Mouse (Mus musculus): ENCODE data around the gene Hspa1l. TPM values are rescaled to one million over a fixed set of nuclear protein-coding genes. Genes with fewer than 3 reads are reported as not detected.

Hspa1l gene
- polyA plus RNA-seq, 1 experiment = 0.49 TPM

- Histone ChIP-seq H3K27ac (ENCODE audit: insufficient read depth, low read length) (no peak overlapping the region), H3K27me3 (ENCODE audit: control insufficient read depth, insufficient read depth, low read length) (no peaks in the 10 kb centered on the region), H3K4me3 (replicated peaks; ENCODE audit: insufficient read depth, low read depth, low read length) (no peak overlapping the region), H3K4me1 (ENCODE audit: control insufficient read depth, insufficient read depth, low read length) (no peaks in the 10 kb centered on the region; the same call in 1 of the 2 replicates)
- DNase-seq = no peak
- TF ChIP-seq POLR2A (IDR thresholded peaks at IDR 0.05; ENCODE audit: borderline replicate concordance, insufficient read depth, low read length) (no peak), CTCF (IDR thresholded peaks at IDR 0.05; ENCODE audit: borderline replicate concordance, insufficient read depth, low read depth, low read length) (no peak)
- WGBS = 51% methylated on average over 2 of the region's 2 CpGs
Observed at GRCm38 (mm10) chr17:35028315-35028714, 55.8 kb downstream of the Hspa1l start.

Other genes with a start within 250 kb of the Hspa1l start
- gene C4b, start 228.8 kb upstream of the Hspa1l start, polyA plus RNA-seq (2012; rRNA removed) = 8.5 and 10.2 TPM in 2 replicates
- gene Cyp21a1, start 168.1 kb upstream of the Hspa1l start, polyA plus RNA-seq (2012; rRNA removed) = not detected in 2 replicates
- 52.9 TPM in 2 replicates for gene Stk19, start 135.8 kb upstream of the Hspa1l start, polyA plus RNA-seq (2012; rRNA removed)
- 59.6 and 62.5 TPM in 2 replicates for gene Dxo, start 135.7 kb upstream of the Hspa1l start, polyA plus RNA-seq (2012; rRNA removed)
- gene Skiv2l, start 122.5 kb upstream of the Hspa1l start, polyA plus RNA-seq (2012; rRNA removed) = 77.4 and 87.2 TPM in 2 replicates
- 47.2 and 47.9 TPM in 2 replicates for gene Nelfe, start 122.3 kb upstream of the Hspa1l start, polyA plus RNA-seq (2012; rRNA removed)
- gene Cfb, start 110.2 kb upstream of the Hspa1l start, polyA plus RNA-seq (2012; rRNA removed) = 0.14 and 0.20 TPM in 2 replicates
- 8.2 and 8.3 TPM in 2 replicates for gene Zbtb12, start 93.2 kb upstream of the Hspa1l start, polyA plus RNA-seq (2012; rRNA removed)
- 0.08 and 0.10 TPM in 2 replicates for gene Gm20547, start 90.7 kb upstream of the Hspa1l start, polyA plus RNA-seq (2012; rRNA removed)
- 2.3 and 2.9 TPM in 2 replicates for gene C2, start 74.4 kb upstream of the Hspa1l start, polyA plus RNA-seq (2012; rRNA removed)
- gene Ehmt2, start 74.2 kb upstream of the Hspa1l start, polyA plus RNA-seq (2012; rRNA removed) = 174 and 182 TPM in 2 replicates
- gene Slc44a4, start 58.2 kb upstream of the Hspa1l start, polyA plus RNA-seq (2012; rRNA removed) = 0.05 TPM in 1 of 2 replicates, not detected in the other
- 58.7 and 60.9 TPM in 2 replicates for gene Neu1, start 41.5 kb upstream of the Hspa1l start, polyA plus RNA-seq (2012; rRNA removed)
- 4.6 and 9.2 TPM in 2 replicates for gene Hspa1b, start 13.5 kb upstream of the Hspa1l start, polyA plus RNA-seq (2012; rRNA removed)
- not detected in 2 replicates for gene Gm20481, start 2.8 kb upstream of the Hspa1l start, polyA plus RNA-seq (2012; rRNA removed)
- 10.5 and 14.9 TPM in 2 replicates for gene Hspa1a, start 547 bp upstream of the Hspa1l start, polyA plus RNA-seq (2012; rRNA removed)
- gene Lsm2, start 9.2 kb downstream of the Hspa1l start, polyA plus RNA-seq (2012; rRNA removed) = 56.2 and 63.7 TPM in 2 replicates
- 65.3 and 77.0 TPM in 2 replicates for gene Vars, start 28.3 kb downstream of the Hspa1l start, polyA plus RNA-seq (2012; rRNA removed)
- 25.5 and 30.1 TPM in 2 replicates for gene Vwa7, start 43.9 kb downstream of the Hspa1l start, polyA plus RNA-seq (2012; rRNA removed)
- gene Sapcd1, start 55.3 kb downstream of the Hspa1l start, polyA plus RNA-seq (2012; rRNA removed) = 2.0 and 2.3 TPM in 2 replicates
- gene Msh5, start 74.0 kb downstream of the Hspa1l start, polyA plus RNA-seq (2012; rRNA removed) = 4.3 and 5.5 TPM in 2 replicates
- 41.2 and 42.9 TPM in 2 replicates for gene Clic1, start 77.3 kb downstream of the Hspa1l start, polyA plus RNA-seq (2012; rRNA removed)
- 59.5 and 63.3 TPM in 2 replicates for gene Ddah2, start 86.3 kb downstream of the Hspa1l start, polyA plus RNA-seq (2012; rRNA removed)
- 0.11 and 0.15 TPM in 2 replicates for gene Ly6g6c, start 92.7 kb downstream of the Hspa1l start, polyA plus RNA-seq (2012; rRNA removed)
- gene Mpig6b, start 93.5 kb downstream of the Hspa1l start, polyA plus RNA-seq (2012; rRNA removed) = 0.25 and 0.43 TPM in 2 replicates
- gene Ly6g6e, start 104.2 kb downstream of the Hspa1l start, polyA plus RNA-seq (2012; rRNA removed) = 5.3 and 6.3 TPM in 2 replicates
- gene Ly6g6d, start 105.4 kb downstream of the Hspa1l start, polyA plus RNA-seq (2012; rRNA removed) = 8.5 and 10.4 TPM in 2 replicates
- 0.86 and 1.1 TPM in 2 replicates for gene Ly6g6f, start 112.9 kb downstream of the Hspa1l start, polyA plus RNA-seq (2012; rRNA removed)
- gene Abhd16a, start 116.6 kb downstream of the Hspa1l start, polyA plus RNA-seq (2012; rRNA removed) = 337 and 394 TPM in 2 replicates
- gene Ly6g5c, start 135.6 kb downstream of the Hspa1l start, polyA plus RNA-seq (2012; rRNA removed) = 0.28 TPM in 1 of 2 replicates, not detected in the other
- gene Ly6g5b, start 142.7 kb downstream of the Hspa1l start, polyA plus RNA-seq (2012; rRNA removed) = 2.2 and 3.4 TPM in 2 replicates
- 32.7 TPM in 2 replicates for gene Gpank1, start 148.8 kb downstream of the Hspa1l start, polyA plus RNA-seq (2012; rRNA removed)
- gene Csnk2b, start 149.3 kb downstream of the Hspa1l start, polyA plus RNA-seq (2012; rRNA removed) = 231 TPM in 2 replicates
- 12.3 and 14.6 TPM in 2 replicates for gene D17H6S53E, start 153.7 kb downstream of the Hspa1l start, polyA plus RNA-seq (2012; rRNA removed)
- 0.21 and 0.28 TPM in 2 replicates for gene Apom, start 159.3 kb downstream of the Hspa1l start, polyA plus RNA-seq (2012; rRNA removed)
- 211 and 226 TPM in 2 replicates for gene Bag6, start 162.5 kb downstream of the Hspa1l start, polyA plus RNA-seq (2012; rRNA removed)
- 277 and 289 TPM in 2 replicates for gene Prrc2a, start 192.2 kb downstream of the Hspa1l start, polyA plus RNA-seq (2012; rRNA removed)
- 2.1 and 4.1 TPM in 2 replicates for gene Aif1, start 203.4 kb downstream of the Hspa1l start, polyA plus RNA-seq (2012; rRNA removed)
- gene Lst1, start 215.7 kb downstream of the Hspa1l start, polyA plus RNA-seq (2012; rRNA removed) = 2.8 and 3.2 TPM in 2 replicates
- 0.34 and 0.38 TPM in 2 replicates for gene Ltb, start 221.7 kb downstream of the Hspa1l start, polyA plus RNA-seq (2012; rRNA removed)
- not detected in 2 replicates for gene Tnf, start 229.3 kb downstream of the Hspa1l start, polyA plus RNA-seq (2012; rRNA removed)
- gene Lta, start 232.6 kb downstream of the Hspa1l start, polyA plus RNA-seq (2012; rRNA removed) = 0.11 and 0.13 TPM in 2 replicates
- not detected in 2 replicates for gene Gm16181, start 248.1 kb downstream of the Hspa1l start, polyA plus RNA-seq (2012; rRNA removed)